33 mouse cellular contexts compared by ENCODE assay signal in genomic region chr7:34459834-34460495, GRCm38 (mm10).
DNase-seq lines count a peak whose midpoint lies in the region; ATAC-seq and TF ChIP-seq lines count a peak whose summit lies in the region.
"Had no signal": no experiment of that assay in that cellular context is flagged by ENCODE, and none has a peak within 500 bp of the region (broad histone marks: within the 10 kb centered on the region; RNA-seq: fewer than 3 reads in every experiment).

No protein-coding gene starts in this region.

- no peak overlapping the region for H3K9ac ChIP-seq in forebrain, embryonic 11.5 days (ENCODE audit: low read length)
- no peak overlapping the region for H3K9ac ChIP-seq in forebrain, postnatal 0 days
- H3K9ac ChIP-seq: embryonic facial prominence, embryonic 13.5 days; forebrain, embryonic 13.5 days; hindbrain, embryonic 13.5 days; liver, embryonic 14.5 days; lung, embryonic 15.5 days; midbrain, embryonic 12.5 days; neural tube, embryonic 12.5 days; stomach, embryonic 15.5 days had no signal

- TF ChIP-seq CTCF in forebrain, postnatal 0 days (IDR thresholded peaks at IDR 0.05; ENCODE audit: low read depth) = no peak

- H3K4me3 ChIP-seq in forebrain, embryonic 11.5 days (ENCODE audit: low read depth, low read length) = no peak overlapping the region
- no peak overlapping the region for H3K4me3 ChIP-seq in forebrain, postnatal 0 days (ENCODE audit: low read depth, low read length)
- H3K4me3 ChIP-seq: embryonic facial prominence, embryonic 13.5 days; forebrain, embryonic 13.5 days; hindbrain, embryonic 13.5 days; lung, embryonic 15.5 days; midbrain, embryonic 12.5 days; myocyte; neural tube, embryonic 12.5 days; stomach, embryonic 15.5 days had no signal

- no peak overlapping the region for H3K4me2 ChIP-seq in forebrain, embryonic 11.5 days (ENCODE audit: low read depth, low read length, severe bottlenecking)
- H3K4me2 ChIP-seq in forebrain, postnatal 0 days (ENCODE audit: low read depth) = no peak overlapping the region
- H3K4me2 ChIP-seq: embryonic facial prominence, embryonic 13.5 days; forebrain, embryonic 13.5 days; heart, embryonic 11.5 days; hindbrain, embryonic 13.5 days; lung, embryonic 15.5 days; midbrain, embryonic 12.5 days; neural tube, embryonic 12.5 days; stomach, embryonic 15.5 days had no signal

- no peaks in the 10 kb centered on the region for H3K36me3 ChIP-seq in forebrain, embryonic 11.5 days (ENCODE audit: control insufficient read depth, insufficient read depth, low read length)
- no peaks in the 10 kb centered on the region for H3K36me3 ChIP-seq in forebrain, postnatal 0 days (ENCODE audit: insufficient read depth)
- H3K36me3 ChIP-seq: embryonic facial prominence, embryonic 13.5 days; G1E; hindbrain, embryonic 13.5 days; lung, embryonic 15.5 days; midbrain, embryonic 12.5 days; neural tube, embryonic 12.5 days; stomach, embryonic 15.5 days had no signal

- H3K27ac ChIP-seq in forebrain, embryonic 11.5 days (ENCODE audit: low read depth, low read length) = no peak overlapping the region
- H3K27ac ChIP-seq in forebrain, postnatal 0 days (ENCODE audit: low read depth, low read length) = no peak overlapping the region
- H3K27ac ChIP-seq: embryonic facial prominence, embryonic 13.5 days; forebrain, embryonic 13.5 days; hindbrain, embryonic 13.5 days; liver, embryonic 14.5 days; lung, embryonic 15.5 days; midbrain, embryonic 12.5 days; neural tube, embryonic 12.5 days; stomach, embryonic 15.5 days had no signal

- WGBS in forebrain, embryonic 11.5 days = 80% methylated on average over 3 of the region's 3 CpGs
- 85% methylated on average over 3 of the region's 3 CpGs for WGBS in forebrain, postnatal 0 days

- DNase-seq in forebrain, embryonic 11.5 days (ENCODE audit: low spot score) = peak; percentile 52
- no peak for DNase-seq in forebrain, postnatal 0 days
- DNase-seq in lung, postnatal 36 days = peak; percentile 47
- no peak for DNase-seq in lung, postnatal 4 days
- peak; percentile 94 for DNase-seq in R1 (ENCODE audit: low read depth, low spot score)
- DNase-seq in adrenal gland, adult (ENCODE audit: inconsistent age in 2 of 2, low spot score in 1 of 2) = no peak
- no peak for DNase-seq in layer of hippocampus, postnatal 36 days
- DNase-seq: adrenal gland, adult 2 months; adrenal gland, postnatal 36 days; B cell, adult 2 months; cerebellum, adult 18-20 months; cerebellum, postnatal 10 days; gastrocnemius, postnatal 25 days; heart, adult 11 months; heart, postnatal 4 days; kidney, adult 8-10 months; kidney, postnatal 14 days; layer of hippocampus, adult 9-11 months; liver; right cerebral cortex, postnatal 14 days; thymus, postnatal 14 days had no signal

- no peaks in the 10 kb centered on the region for H3K9me3 ChIP-seq in forebrain, embryonic 11.5 days (ENCODE audit: control insufficient read depth, low read length)
- H3K9me3 ChIP-seq in forebrain, postnatal 0 days (ENCODE audit: low read length) = no peaks in the 10 kb centered on the region
- H3K9me3 ChIP-seq: embryonic facial prominence, embryonic 13.5 days; forebrain, embryonic 13.5 days; hindbrain, embryonic 13.5 days; lung, embryonic 15.5 days; midbrain, embryonic 12.5 days; neural tube, embryonic 12.5 days; stomach, embryonic 15.5 days had no signal

- H3K4me1 ChIP-seq in forebrain, embryonic 11.5 days (replicated peaks; ENCODE audit: control insufficient read depth, insufficient read depth, low read length) = no peaks in the 10 kb centered on the region
- H3K4me1 ChIP-seq in forebrain, postnatal 0 days (ENCODE audit: insufficient read depth) = no peaks in the 10 kb centered on the region
- H3K4me1 ChIP-seq: embryonic facial prominence, embryonic 13.5 days; forebrain, embryonic 13.5 days; hindbrain, embryonic 13.5 days; lung, embryonic 15.5 days; midbrain, embryonic 12.5 days; neural tube, embryonic 12.5 days; stomach, embryonic 15.5 days had no signal

- ATAC-seq in forebrain, embryonic 11.5 days (replicated peaks; ENCODE audit: low FRiP score) = no peak
- no peak for ATAC-seq in forebrain, postnatal 0 days
- ATAC-seq: forebrain, embryonic 13.5 days; intestine, embryonic 16.5 days had no signal

- H3K27me3 ChIP-seq in forebrain, embryonic 11.5 days (ENCODE audit: control insufficient read depth, insufficient read depth, low read length) = no peaks in the 10 kb centered on the region
- no peaks in the 10 kb centered on the region for H3K27me3 ChIP-seq in forebrain, postnatal 0 days (ENCODE audit: insufficient read depth, low read length)
- H3K27me3 ChIP-seq: embryonic facial prominence, embryonic 13.5 days; forebrain, embryonic 13.5 days; hindbrain, embryonic 13.5 days; lung, embryonic 15.5 days; midbrain, embryonic 12.5 days; neural tube, embryonic 12.5 days; stomach, embryonic 15.5 days had no signal

Comparison
In these comparisons a context has a peak if more than half of its experiments do, and no peak if none do; other contexts are left out.
1. DNase-seq: peak in forebrain, embryonic 11.5 days (single experiment), lung, postnatal 36 days (single experiment) and R1 (single experiment); none in forebrain, postnatal 0 days (single experiment), lung, postnatal 4 days (0 of 2), adrenal gland, adult (0 of 2) and layer of hippocampus, postnatal 36 days (0 of 2).